Mouse (Mus musculus) cerebellum, adult 2 months (tissue): ENCODE data around the gene Tgm2.

Experiments used
- CTCF ChIP-seq: fragments of 200-500 bp; IDR thresholded peaks from 2 replicates; pipeline ENCODE4 v1.5.1; 2011; ENCODE audit warnings: low read depth, mild to moderate bottlenecking, control low read depth, low read length, moderate library complexity, borderline replicate concordance; ENCODE audit not compliant: insufficient read depth
- POLR2A ChIP-seq: fragments of 200-500 bp; IDR thresholded peaks from 2 replicates; pipeline ENCODE4 v1.6.1; 2011; ENCODE audit warnings: low read length, control low read depth, borderline replicate concordance; ENCODE audit not compliant: insufficient read depth

DNA sequence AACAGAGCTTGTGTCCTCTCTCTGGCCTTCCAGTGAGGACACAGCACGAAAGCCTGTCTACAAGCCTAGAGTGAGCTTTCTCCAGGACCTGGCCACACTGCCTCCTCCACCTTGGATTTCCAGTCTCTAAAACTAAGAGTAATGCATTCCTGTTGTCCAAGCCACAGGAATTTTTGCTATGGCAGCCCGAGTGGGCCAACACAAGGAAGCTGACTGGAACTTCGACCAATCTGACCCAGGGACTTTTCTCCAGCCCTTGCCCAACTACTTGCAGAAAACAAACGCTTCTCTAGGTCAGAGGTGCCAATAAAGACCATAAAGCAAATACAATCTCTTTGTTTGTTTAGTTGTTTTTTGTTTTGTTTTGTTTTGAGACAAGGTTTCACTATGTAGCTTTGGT is 56.1 kb downstream of the Tgm2 start:
- no peak for TF ChIP-seq POLR2A
- no peak for TF ChIP-seq CTCF
